Mouse (Mus musculus) adrenal gland, adult 18-20 months (tissue): ENCODE measurements around the gene Itgbl1. TPM values are rescaled to one million over a fixed set of nuclear protein-coding genes. Genes with fewer than 3 reads are reported as not detected.

Source experiments
- DNase-seq, 2 experiments: peaks; one replicate each; pipeline ENCODE4 v3.0.0; 2021 to 2022; ENCODE audit warnings: low spot score in 2 of 2
- total RNA-seq, 2 experiments: library from RNA; stranded (reverse); gene quantifications; 1 replicate in 1 of 2; 2 replicates in 1 of 2; pipeline ENCODE4 v1.2.3; 2021

The Itgbl1 gene
- total RNA-seq, 2 experiments from 2014 or later = 1.5 to 3.1 TPM

- DNase-seq = no peak
These were observed 306.8 kb downstream of the Itgbl1 start for GRCm38 (mm10) chr14:123966531-123966930.

DNA sequence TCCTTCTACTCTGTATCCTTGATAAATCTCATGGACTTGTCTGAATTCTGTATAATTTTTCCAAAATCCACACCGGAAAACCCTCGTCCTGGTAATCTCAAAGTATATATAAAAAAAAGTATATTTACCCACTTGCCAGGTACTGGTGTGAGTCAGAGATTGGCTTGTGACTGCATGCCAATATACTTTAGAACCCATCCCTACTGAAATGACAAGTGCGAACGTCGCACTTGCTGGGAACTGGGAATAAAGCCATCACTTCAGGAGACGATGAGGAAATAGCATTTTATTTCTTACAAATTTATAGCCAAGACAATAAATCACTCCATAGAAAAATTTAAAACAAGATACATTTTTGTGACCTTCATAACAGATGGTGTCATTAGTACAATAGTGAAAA lies 308.2 kb downstream of the Itgbl1 start:
- DNase-seq = no peak

GRCm38 (mm10) chr14:123990591-123991195 lies 330.9 kb downstream of the Itgbl1 start:
- no peak for DNase-seq

Other genes with a start within 250 kb of the Itgbl1 start
- gene Nalcn, start 32.8 kb upstream of the Itgbl1 start, total RNA-seq = 1 to 10 TPM; 6.5 to 7.2 TPM